Mouse (Mus musculus) limb, embryonic 11.5 days (tissue): ENCODE results near the gene Tbc1d1. TPM values are rescaled to one million over a fixed set of nuclear protein-coding genes. Genes with fewer than 3 reads are reported as not detected.

ENCODE experiments used
- ATAC-seq: fragments of 200-750 bp; cut with Nextera tagmentation; 2 replicates; pipeline ENCODE4 v1.8.0; 2017; ENCODE audit warnings: low read depth; ENCODE audit not compliant: insufficient number of reproducible peaks, low FRiP score, low TSS enrichment
- DNase-seq: peaks from one replicate; pipeline ENCODE4 v3.0.0-alpha.2; 2015; ENCODE audit warnings: low spot score
- H3K27ac ChIP-seq: fragments of 300-500 bp; sonication (generic); replicated peaks from 2 replicates; pipeline ENCODE4 v1.5.1; 2014; ENCODE audit warnings: low read depth, mild to moderate bottlenecking, low read length
- H3K27me3 ChIP-seq: fragments of 300-500 bp; sonication (generic); 2 replicates; pipeline ENCODE4 v1.6.1; 2014; ENCODE audit warnings: mild to moderate bottlenecking, low read length, mixed read lengths; ENCODE audit not compliant: control insufficient read depth, insufficient read depth
- H3K36me3 ChIP-seq: fragments of 300-500 bp; sonication (generic); 2 replicates; pipeline ENCODE4 v1.6.1; 2014; ENCODE audit warnings: mild to moderate bottlenecking, low read length, moderate library complexity, mixed read lengths; ENCODE audit not compliant: control insufficient read depth, insufficient read depth
- H3K4me1 ChIP-seq: fragments of 300-500 bp; sonication (generic); 2 replicates; pipeline ENCODE4 v1.6.1; 2014; ENCODE audit warnings: low read length, mixed read lengths; ENCODE audit not compliant: control insufficient read depth, insufficient read depth
- H3K4me2 ChIP-seq: fragments of 300-500 bp; sonication (generic); 2 replicates; pipeline ENCODE4 v1.6.1; 2014; ENCODE audit warnings: low read depth, mild to moderate bottlenecking, moderate library complexity; ENCODE audit not compliant: severe bottlenecking
- H3K4me3 ChIP-seq: fragments of 300-500 bp; sonication (generic); 2 replicates; pipeline ENCODE4 v1.5.1; 2014; ENCODE audit warnings: low read depth, low read length
- H3K9ac ChIP-seq: fragments of 300-500 bp; sonication (generic); 2 replicates; pipeline ENCODE4 v1.6.1; 2014; ENCODE audit warnings: mild to moderate bottlenecking, low read length
- H3K9me3 ChIP-seq: fragments of 300-500 bp; sonication (generic); 2 replicates; pipeline ENCODE4 v1.6.1; 2016; ENCODE audit warnings: low read length; ENCODE audit not compliant: control insufficient read depth
- WGBS: fragments of 180-500 bp; shearing (Covaris S2); extraction: QIAGEN DNeasy Blood & Tissue Kit; methylation state at CpG from one replicate; pipeline ENCODE4 v1.1.7; 2014; 5-methylcytosine and 5-hydroxymethylcytosine counted together
- polyA plus RNA-seq: library from polyadenylated mRNA; unstranded; fragments of >200 nt; fragmentation: Nextera tagmentation; extraction: Ambion mirVana; gene quantifications from 2 replicates; pipeline ENCODE4 v1.2.1, GENCODE M21; 2014

Gene Tbc1d1
- polyA plus RNA-seq, 1 experiment from 2014 or later: 31.9 TPM

- H3K4me3 ChIP-seq: no peak overlapping the region
- no peak overlapping the region for H3K27ac ChIP-seq
- H3K9me3 ChIP-seq: no peaks in the 10 kb centered on the region
- WGBS: 45% methylated on average over 3 of the region's 3 CpGs
- ATAC-seq (no peak), DNase-seq (peak; percentile 37)
- no peaks in the 10 kb centered on the region for H3K36me3 ChIP-seq
- H3K4me2 ChIP-seq: no peak overlapping the region
- H3K27me3 ChIP-seq: no peaks in the 10 kb centered on the region
- H3K9ac ChIP-seq: peak overlapping the region; percentile 32; the same call in 1 of the 2 replicates
- no peaks in the 10 kb centered on the region for H3K4me1 ChIP-seq
Measured at GRCm38 (mm10) chr5:64188083-64188648, 32.1 kb downstream of the Tbc1d1 start.

GRCm38 (mm10) chr5:64190892-64191291 is 34.8 kb downstream of the Tbc1d1 start:
- H3K4me3 ChIP-seq: no peak overlapping the region
- H3K27me3 ChIP-seq: no peaks in the 10 kb centered on the region
- no peaks in the 10 kb centered on the region for H3K9me3 ChIP-seq
- WGBS: 95% methylated on average over 5 of the region's 5 CpGs
- H3K36me3 ChIP-seq: no peaks in the 10 kb centered on the region
- no peak overlapping the region for H3K27ac ChIP-seq
- ATAC-seq: no peak
- no peak overlapping the region for H3K9ac ChIP-seq
- no peak for DNase-seq
- no peaks in the 10 kb centered on the region for H3K4me1 ChIP-seq
- H3K4me2 ChIP-seq: no peak overlapping the region

DNA sequence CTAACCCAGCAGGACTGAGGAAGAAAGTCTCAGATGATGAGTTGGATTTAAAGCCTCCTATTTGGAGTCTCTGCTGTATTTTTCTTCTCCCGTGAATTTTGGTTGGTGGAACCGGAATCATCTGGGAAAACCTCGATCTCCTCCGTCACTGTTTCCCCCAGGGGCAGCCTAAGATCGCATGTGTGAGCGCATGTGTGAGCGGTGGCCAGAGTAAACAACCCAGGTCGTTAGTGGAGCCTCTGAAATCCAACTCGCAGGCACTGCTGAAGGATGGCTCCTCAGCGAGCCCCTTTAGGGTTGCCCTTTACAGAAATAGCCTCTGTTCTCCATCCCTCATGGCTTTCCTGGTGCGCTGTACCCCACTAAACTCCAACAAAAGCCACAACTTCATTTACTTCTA is 37.2 kb downstream of the Tbc1d1 start:
- no peaks in the 10 kb centered on the region for H3K4me1 ChIP-seq
- H3K27me3 ChIP-seq: no peaks in the 10 kb centered on the region
- no peak overlapping the region for H3K9ac ChIP-seq
- DNase-seq (no peak), ATAC-seq (no peak)
- WGBS: 50% methylated on average over 11 of the region's 11 CpGs
- no peaks in the 10 kb centered on the region for H3K9me3 ChIP-seq
- no peak overlapping the region for H3K27ac ChIP-seq
- no peak overlapping the region for H3K4me2 ChIP-seq
- H3K36me3 ChIP-seq: no peaks in the 10 kb centered on the region
- H3K4me3 ChIP-seq: no peak overlapping the region

DNA sequence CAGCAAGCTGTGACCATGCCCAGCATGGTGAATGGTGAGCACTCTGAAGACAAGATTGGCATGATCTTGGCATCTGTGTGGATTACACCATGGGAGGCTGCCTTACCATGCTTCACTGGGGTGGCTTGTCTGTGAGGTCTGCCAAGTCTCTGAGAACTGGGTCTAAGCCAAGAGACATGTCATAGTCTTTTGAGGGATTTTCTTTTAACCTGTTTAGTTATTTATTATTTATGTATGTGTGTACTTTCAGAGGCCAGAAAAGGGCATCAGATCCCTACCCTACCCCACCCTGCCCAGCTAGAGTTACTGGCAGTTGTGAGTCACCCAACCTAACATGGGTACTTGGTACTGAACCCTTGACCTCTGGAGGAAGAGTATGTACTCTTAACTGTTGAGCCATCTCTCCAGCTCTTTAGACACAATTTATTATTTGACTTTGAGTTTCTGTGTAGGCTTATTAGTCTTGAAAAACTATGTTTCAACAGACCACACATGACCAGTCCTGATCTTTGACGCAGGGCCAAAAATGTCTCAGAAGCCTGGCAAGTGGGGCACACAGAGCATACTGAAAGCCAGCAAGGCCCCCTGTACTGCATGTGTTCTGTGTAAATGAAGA is 40.3 kb downstream of the Tbc1d1 start:
- 96% methylated on average over 1 of the region's 1 CpGs for WGBS
- H3K4me3 ChIP-seq: no peak overlapping the region
- H3K9ac ChIP-seq: no peak overlapping the region
- no peaks in the 10 kb centered on the region for H3K4me1 ChIP-seq
- H3K9me3 ChIP-seq: no peaks in the 10 kb centered on the region
- no peak for DNase-seq
- no peaks in the 10 kb centered on the region for H3K36me3 ChIP-seq
- no peak overlapping the region for H3K27ac ChIP-seq
- H3K4me2 ChIP-seq: no peak overlapping the region
- no peak for ATAC-seq
- no peaks in the 10 kb centered on the region for H3K27me3 ChIP-seq

DNA sequence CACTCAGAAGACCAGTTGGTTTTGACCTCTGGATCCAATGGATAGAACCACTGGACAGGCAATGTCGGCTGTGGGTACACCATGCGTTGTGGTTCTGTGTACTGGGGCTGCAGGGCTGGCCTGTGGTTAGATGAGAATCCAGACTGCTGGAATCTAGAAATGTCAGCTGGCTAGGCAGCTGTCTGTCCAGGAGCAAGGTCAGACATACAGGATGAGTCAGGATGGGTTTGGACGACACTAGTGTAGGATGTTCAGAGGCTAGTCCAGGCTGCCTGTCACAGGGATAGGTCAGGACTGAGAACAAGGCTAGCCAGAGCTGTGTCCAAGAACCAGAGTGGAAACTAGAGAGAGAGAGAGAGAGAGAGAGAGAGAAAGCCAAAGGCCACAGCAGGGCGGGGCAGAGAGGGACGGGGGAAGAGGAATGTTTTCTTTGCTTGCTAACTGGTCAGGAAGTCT is 40.8 kb downstream of the Tbc1d1 start:
- Histone ChIP-seq H3K4me2 (no peak overlapping the region), H3K36me3 (no peaks in the 10 kb centered on the region), H3K9ac (no peak overlapping the region), H3K4me3 (no peak overlapping the region), H3K9me3 (no peaks in the 10 kb centered on the region), H3K27me3 (no peaks in the 10 kb centered on the region), H3K27ac (no peak overlapping the region), H3K4me1 (no peaks in the 10 kb centered on the region)
- DNase-seq: no peak
- no peak for ATAC-seq
- 85% methylated on average over 5 of the region's 5 CpGs for WGBS

GRCm38 (mm10) chr5:64198624-64199023 is 42.5 kb downstream of the Tbc1d1 start:
- WGBS: 90% methylated on average over 7 of the region's 7 CpGs
- no peak overlapping the region for H3K9ac ChIP-seq
- no peak overlapping the region for H3K4me3 ChIP-seq
- no peak overlapping the region for H3K27ac ChIP-seq
- no peaks in the 10 kb centered on the region for H3K9me3 ChIP-seq
- H3K36me3 ChIP-seq: no peaks in the 10 kb centered on the region
- no peaks in the 10 kb centered on the region for H3K27me3 ChIP-seq
- H3K4me1 ChIP-seq: no peaks in the 10 kb centered on the region
- DNase-seq (no peak), ATAC-seq (no peak)
- H3K4me2 ChIP-seq: no peak overlapping the region

- Histone ChIP-seq H3K4me1 (no peaks in the 10 kb centered on the region), H3K36me3 (no peaks in the 10 kb centered on the region), H3K4me2 (no peak overlapping the region), H3K4me3 (no peak overlapping the region), H3K27ac (no peak overlapping the region), H3K27me3 (no peaks in the 10 kb centered on the region), H3K9ac (no peak overlapping the region), H3K9me3 (no peaks in the 10 kb centered on the region)
- DNase-seq: no peak
- 80% methylated on average over 5 of the region's 5 CpGs for WGBS
- ATAC-seq: no peak
Measured at GRCm38 (mm10) chr5:64201071-64201470, 45.0 kb downstream of the Tbc1d1 start.

DNA sequence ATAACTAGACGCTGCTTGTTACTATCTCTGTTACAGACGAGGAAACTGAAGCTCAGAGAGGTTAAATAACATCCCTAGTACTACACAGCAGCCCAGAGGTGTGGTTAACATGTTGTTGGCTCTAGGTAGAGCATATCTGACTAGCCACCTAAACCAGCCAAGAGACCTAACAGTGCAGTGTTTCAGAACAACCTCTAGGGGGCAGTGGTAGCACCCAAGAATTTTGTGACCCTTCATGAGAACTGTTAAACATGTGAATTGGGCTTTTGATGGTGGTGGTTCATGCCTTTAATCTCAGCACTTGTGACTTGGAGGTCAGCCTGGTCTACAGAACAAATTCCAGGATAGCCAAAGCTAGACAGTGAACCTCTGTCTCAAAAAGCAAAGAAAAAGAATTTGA is 46.2 kb downstream of the Tbc1d1 start:
- no peak overlapping the region for H3K27ac ChIP-seq
- H3K4me3 ChIP-seq: no peak overlapping the region
- H3K4me2 ChIP-seq: no peak overlapping the region
- H3K9ac ChIP-seq: no peak overlapping the region
- H3K4me1 ChIP-seq: no peaks in the 10 kb centered on the region
- H3K27me3 ChIP-seq: no peaks in the 10 kb centered on the region
- no peaks in the 10 kb centered on the region for H3K9me3 ChIP-seq
- peak; percentile 57 for DNase-seq
- ATAC-seq: no peak
- H3K36me3 ChIP-seq: no peaks in the 10 kb centered on the region
- 32% methylated on average over 2 of the region's 2 CpGs for WGBS

DNA sequence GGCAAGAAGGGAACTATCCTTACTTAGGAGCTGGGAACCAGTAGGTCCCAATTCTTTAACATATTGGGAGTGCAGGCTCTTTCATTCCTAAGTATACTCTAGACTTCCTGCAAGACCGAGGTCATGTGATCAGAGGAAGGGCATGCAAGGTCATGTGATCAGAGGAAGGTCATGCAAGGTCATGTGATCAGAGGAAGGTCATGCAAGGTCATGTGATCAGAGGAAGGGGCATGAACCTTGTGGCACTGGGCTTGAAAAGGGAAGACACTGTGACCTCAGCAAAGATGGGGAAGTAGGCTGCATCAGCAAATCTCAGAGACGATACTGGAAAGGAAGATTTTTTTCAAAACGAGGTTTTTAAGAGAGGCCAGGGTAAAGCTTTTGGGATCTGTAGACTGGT is 49.5 kb downstream of the Tbc1d1 start:
- no peaks in the 10 kb centered on the region for H3K27me3 ChIP-seq
- H3K9ac ChIP-seq: no peak overlapping the region
- no peak for DNase-seq
- no peak overlapping the region for H3K4me2 ChIP-seq
- H3K4me1 ChIP-seq: no peaks in the 10 kb centered on the region
- no peaks in the 10 kb centered on the region for H3K9me3 ChIP-seq
- ATAC-seq: no peak
- H3K4me3 ChIP-seq: no peak overlapping the region
- H3K36me3 ChIP-seq: no peaks in the 10 kb centered on the region
- H3K27ac ChIP-seq: no peak overlapping the region
- 86% methylated on average over 3 of the region's 3 CpGs for whole genome bisulfite sequencing
